Mouse (Mus musculus) limb, embryonic 10.5 days (tissue): ENCODE data around the gene Mtfp1. TPM values are rescaled to one million over a fixed set of nuclear protein-coding genes. Genes with fewer than 3 reads are reported as not detected.
A peak's percentile ranks its signal among the peaks of the same experiment; 100 is the strongest.
"Not testable (repeated sequence)": the region's sequence is repeated elsewhere in the genome, so short reads cannot be mapped to it uniquely, and the experiment has no call there.

ENCODE experiments used
- DNase-seq: peaks from one replicate; pipeline ENCODE4 v3.0.0-alpha.2; 2017; ENCODE audit warnings: low spot score
- H3K27ac ChIP-seq: fragments of 300-500 bp; sonication (generic); 2 replicates; pipeline ENCODE4 v1.5.1; 2016; ENCODE audit warnings: mild to moderate bottlenecking
- H3K27me3 ChIP-seq: fragments of 300-500 bp; sonication (generic); 2 replicates; pipeline ENCODE4 v1.6.1; 2016; ENCODE audit warnings: low read depth, mild to moderate bottlenecking; ENCODE audit not compliant: poor library complexity, severe bottlenecking
- H3K36me3 ChIP-seq: fragments of 300-500 bp; sonication (generic); 2 replicates; pipeline ENCODE4 v1.6.1; 2016; ENCODE audit warnings: mild to moderate bottlenecking, moderate library complexity
- H3K4me1 ChIP-seq: fragments of 300-500 bp; sonication (generic); 2 replicates; pipeline ENCODE4 v1.6.1; 2016
- H3K4me3 ChIP-seq: fragments of 300-500 bp; sonication (generic); 2 replicates; pipeline ENCODE4 v1.5.1; 2016; ENCODE audit warnings: mild to moderate bottlenecking, moderate library complexity
- H3K9me3 ChIP-seq: fragments of 300-500 bp; sonication (generic); replicated peaks from 2 replicates; pipeline ENCODE4 v1.6.1; 2016; ENCODE audit warnings: mild to moderate bottlenecking
- WGBS: fragments of 180-500 bp; shearing (Covaris S2); methylation state at CpG from one replicate; pipeline ENCODE4 v1.1.7; 2016; 5-methylcytosine and 5-hydroxymethylcytosine counted together
- polyA plus RNA-seq: library from polyadenylated mRNA; unstranded; fragments of >200 nt; fragmentation: Nextera tagmentation; extraction: Ambion mirVana; gene quantifications from 2 replicates; pipeline ENCODE4 v1.2.1, GENCODE M21; 2016

Mtfp1 gene
- polyA plus RNA-seq, 1 experiment from 2014 or later: 12.5 TPM

DNA sequence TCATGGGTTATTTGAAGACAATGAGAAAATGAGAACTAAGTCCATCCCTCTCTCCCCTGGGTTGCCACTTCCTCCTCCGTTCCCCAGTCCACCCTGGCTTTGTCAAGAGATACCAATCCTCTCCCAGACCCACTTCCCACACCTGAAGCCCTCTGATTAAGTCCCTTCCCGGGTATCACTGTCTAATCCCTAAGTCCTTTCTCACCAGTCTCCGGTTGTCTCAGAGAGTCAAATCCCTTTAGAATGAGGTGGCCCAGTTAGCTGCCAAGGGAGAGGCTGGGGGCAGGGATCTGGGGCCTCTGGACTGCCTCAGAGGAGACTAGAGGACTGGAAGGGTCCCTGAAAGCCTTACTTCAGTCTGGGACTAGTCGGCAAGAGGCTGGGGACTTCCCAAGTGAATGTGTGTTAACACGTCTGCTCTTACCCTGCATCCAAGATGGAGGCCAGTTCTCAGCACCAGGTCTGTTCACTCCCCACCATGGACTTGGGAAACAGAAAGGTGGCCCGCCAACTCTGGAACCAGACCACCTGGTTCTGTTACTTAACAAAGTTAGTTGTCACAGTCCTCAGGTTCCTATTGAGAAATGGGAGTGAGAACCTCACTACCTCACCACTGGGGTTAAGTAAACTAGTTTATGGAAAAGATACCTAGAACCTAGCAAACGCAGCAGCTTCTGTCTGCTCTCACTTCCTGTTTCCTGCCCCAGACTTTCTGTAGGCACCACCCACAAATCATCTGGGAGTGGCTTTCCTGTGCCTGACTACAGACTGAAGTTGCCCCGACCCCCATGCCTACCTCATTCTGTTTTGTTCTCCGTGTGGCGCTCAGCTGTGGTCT lies 27.7 kb upstream of the Mtfp1 start, which contains the start of gene Sec14l2:
Gene Sec14l2, minus strand, starts transcription at position 674 of the 838 bp plus-strand sequence.
- Histone ChIP-seq H3K9me3 (no peaks in the 10 kb centered on the region), H3K36me3 (no peaks in the 10 kb centered on the region), H3K27ac (no peak within 1 kb of the TSS), H3K27me3 (peaks cover 29% of the 10 kb centered on the region), H3K4me1 (peaks cover 10% of the 10 kb centered on the region), H3K4me3 (no peak within 1 kb of the TSS)
- 78% methylated on average over 10 of the region's 10 CpGs for WGBS
- DNase-seq: no peak

- WGBS: 84% methylated on average over 5 of the region's 5 CpGs
- Histone ChIP-seq H3K27me3 (peaks cover 37% of the 10 kb centered on the region), H3K4me1 (peaks cover 14% of the 10 kb centered on the region), H3K4me3 (no peak overlapping the region), H3K27ac (no peak overlapping the region), H3K9me3 (no peaks in the 10 kb centered on the region), H3K36me3 (no peaks in the 10 kb centered on the region)
- no peak for DNase-seq
Observed at GRCm38 (mm10) chr11:4122226-4122625, 27.0 kb upstream of the Mtfp1 start.

DNA sequence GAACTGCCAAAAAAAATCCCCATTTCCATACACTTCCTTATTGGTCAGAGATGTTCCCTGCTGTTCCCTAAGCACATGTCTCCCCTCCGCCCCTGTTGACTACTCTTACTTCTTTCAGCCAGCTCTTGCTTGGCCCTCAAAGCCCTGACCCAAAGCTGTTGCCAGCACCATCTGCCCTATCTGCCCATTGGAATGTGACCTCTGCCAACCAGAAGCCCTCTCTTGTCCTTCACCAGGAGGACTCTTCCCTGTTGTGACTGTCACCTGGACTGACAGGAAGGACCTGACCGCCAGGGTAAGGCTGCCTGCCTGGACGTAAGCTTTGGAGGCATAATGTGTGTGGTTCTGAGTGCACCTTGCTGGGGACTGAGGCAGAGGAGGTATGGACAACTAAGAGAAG lies 26.4 kb upstream of the Mtfp1 start:
- 86% methylated on average over 3 of the region's 3 CpGs for WGBS
- Histone ChIP-seq H3K36me3 (no peaks in the 10 kb centered on the region), H3K4me1 (peaks cover 14% of the 10 kb centered on the region), H3K9me3 (no peaks in the 10 kb centered on the region), H3K27me3 (peaks cover 42% of the 10 kb centered on the region), H3K27ac (no peak overlapping the region), H3K4me3 (no peak overlapping the region)
- no peak for DNase-seq

GRCm38 (mm10) chr11:4119635-4120034 lies 24.4 kb upstream of the Mtfp1 start:
- 83% methylated on average over 5 of the region's 5 CpGs for WGBS

DNA sequence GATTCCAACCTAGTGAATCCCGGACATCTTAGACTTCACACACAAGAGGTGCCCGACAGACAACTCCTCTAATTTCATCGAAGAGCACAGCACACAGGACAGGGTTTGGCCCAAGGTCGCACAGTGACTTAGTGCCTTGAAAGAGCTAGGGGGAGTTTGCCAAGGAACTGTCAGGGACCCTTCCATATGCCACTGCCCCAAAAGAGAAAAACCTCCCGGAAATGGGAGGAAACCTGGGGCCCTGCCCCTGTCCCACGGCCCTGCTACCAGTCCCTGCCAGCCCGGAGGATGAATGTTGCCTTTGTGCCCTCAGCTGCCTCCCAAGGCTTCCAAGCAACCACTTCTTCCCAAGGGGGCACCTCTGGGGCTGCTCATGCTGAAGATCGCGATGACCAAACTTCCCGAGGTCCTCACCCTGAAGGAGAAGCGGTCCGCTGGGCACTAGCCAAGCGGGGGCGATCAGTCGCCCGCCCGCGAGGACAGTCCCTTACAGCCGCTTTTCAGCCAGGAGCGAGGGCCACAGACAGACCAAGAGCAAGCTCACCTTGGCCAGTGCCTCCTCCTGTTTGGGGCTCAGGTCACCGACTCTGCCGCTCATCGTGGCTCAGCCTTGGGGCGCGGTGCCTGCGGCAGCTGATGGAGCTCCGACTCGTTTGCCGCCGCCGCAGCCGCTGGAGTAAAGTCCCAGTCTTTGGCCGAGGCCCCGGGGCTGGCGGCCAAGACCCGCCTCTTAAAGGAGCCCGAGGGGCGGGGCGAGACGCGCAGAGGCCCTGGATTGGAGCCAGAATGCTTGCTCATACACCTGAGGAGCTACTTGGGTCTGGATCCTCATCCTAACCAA lies 23.1 kb upstream of the Mtfp1 start:
- Histone ChIP-seq H3K27me3 (peaks cover 47% of the 10 kb centered on the region), H3K9me3 (no peaks in the 10 kb centered on the region), H3K27ac (peak overlapping the region; percentile 66), H3K36me3 (no peaks in the 10 kb centered on the region), H3K4me1 (peaks cover 14% of the 10 kb centered on the region), H3K4me3 (peak overlapping the region; percentile 62)
- WGBS: 3% methylated on average over 41 of the region's 41 CpGs
- peak; percentile 79 for DNase-seq

More at GRCm38 (mm10) chr11:4119635-4120034, 24.4 kb upstream of the Mtfp1 start:
- H3K4me1 ChIP-seq: peaks cover 14% of the 10 kb centered on the region
- no peaks in the 10 kb centered on the region for H3K9me3 ChIP-seq
- H3K27me3 ChIP-seq: peaks cover 47% of the 10 kb centered on the region
- H3K36me3 ChIP-seq: no peaks in the 10 kb centered on the region
- no peak for DNase-seq
- no peak overlapping the region for H3K4me3 ChIP-seq
- no peak overlapping the region for H3K27ac ChIP-seq

DNA sequence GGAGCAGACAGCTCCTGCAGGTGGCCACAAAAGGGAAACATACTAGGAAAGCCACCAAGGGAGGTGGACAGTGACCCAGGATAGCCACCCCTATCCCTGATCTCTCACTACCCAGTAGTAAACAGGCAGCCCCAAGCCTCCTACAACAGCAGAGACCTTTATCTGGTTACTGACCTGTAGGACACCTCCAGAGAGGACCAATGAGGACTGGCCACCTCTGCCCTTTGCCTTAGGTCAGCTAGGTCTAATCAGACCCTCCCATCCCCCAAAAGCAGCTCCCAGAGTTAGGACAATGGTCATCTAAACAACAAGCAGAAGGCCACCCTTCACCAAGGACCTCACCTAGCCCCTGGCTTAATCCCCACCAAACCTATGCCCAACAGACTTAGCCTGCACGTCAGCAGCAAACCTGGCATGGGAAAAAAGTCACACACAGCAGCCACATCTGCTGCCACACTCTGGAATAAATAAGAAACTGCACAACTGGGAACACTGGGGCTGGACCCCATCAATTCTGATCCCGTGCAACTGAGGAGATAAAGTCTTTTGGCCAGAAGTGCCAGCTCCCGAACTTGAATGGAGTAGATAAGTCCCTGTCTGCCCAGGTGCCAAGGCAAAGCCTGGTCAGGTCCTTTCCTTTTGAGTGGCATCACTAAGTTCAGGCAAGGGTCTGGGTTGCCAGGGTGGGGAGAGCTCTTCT lies 22.3 kb upstream of the Mtfp1 start:
- Histone ChIP-seq H3K36me3 (no peaks in the 10 kb centered on the region), H3K27ac (no peak overlapping the region), H3K4me1 (peaks cover 14% of the 10 kb centered on the region), H3K9me3 (no peaks in the 10 kb centered on the region), H3K27me3 (peaks cover 47% of the 10 kb centered on the region), H3K4me3 (peak overlapping the region; percentile 62)
- DNase-seq: no peak
- WGBS: 41% methylated on average over 3 of the region's 3 CpGs

GRCm38 (mm10) chr11:4116458-4117141 lies 21.4 kb upstream of the Mtfp1 start:
- Histone ChIP-seq H3K4me1 (peaks cover 14% of the 10 kb centered on the region), H3K27ac (no peak overlapping the region), H3K4me3 (no peak overlapping the region), H3K36me3 (no peaks in the 10 kb centered on the region), H3K27me3 (peaks cover 47% of the 10 kb centered on the region), H3K9me3 (no peaks in the 10 kb centered on the region)
- 66% methylated on average over 11 of the region's 11 CpGs for WGBS
- DNase-seq: no peak

DNA sequence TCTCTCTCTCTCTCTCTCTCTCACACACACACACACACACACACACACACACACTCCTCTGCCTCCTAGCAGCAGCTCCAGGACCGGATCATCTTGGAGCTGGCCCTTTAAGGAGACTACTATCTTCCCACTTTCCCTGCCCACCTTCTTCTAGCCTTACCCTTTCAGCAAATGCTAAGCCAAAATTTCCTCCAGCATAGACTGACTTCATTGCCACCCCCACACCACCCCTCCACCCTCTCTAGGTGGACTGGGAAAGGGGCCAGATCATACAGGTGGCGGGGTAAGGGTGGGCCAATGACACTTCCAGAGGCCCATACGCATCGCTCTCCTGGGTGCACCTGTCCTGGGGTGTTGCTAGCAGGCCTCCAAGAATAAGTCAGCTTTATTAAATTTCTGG lies 20.2 kb upstream of the Mtfp1 start:
- 88% methylated on average over 4 of the region's 4 CpGs for WGBS
- Histone ChIP-seq H3K36me3 (no peaks in the 10 kb centered on the region), H3K27me3 (peaks cover 41% of the 10 kb centered on the region), H3K4me1 (peaks cover 14% of the 10 kb centered on the region), H3K9me3 (no peaks in the 10 kb centered on the region), H3K27ac (no peak overlapping the region), H3K4me3 (no peak overlapping the region)
- DNase-seq: no peak

DNA sequence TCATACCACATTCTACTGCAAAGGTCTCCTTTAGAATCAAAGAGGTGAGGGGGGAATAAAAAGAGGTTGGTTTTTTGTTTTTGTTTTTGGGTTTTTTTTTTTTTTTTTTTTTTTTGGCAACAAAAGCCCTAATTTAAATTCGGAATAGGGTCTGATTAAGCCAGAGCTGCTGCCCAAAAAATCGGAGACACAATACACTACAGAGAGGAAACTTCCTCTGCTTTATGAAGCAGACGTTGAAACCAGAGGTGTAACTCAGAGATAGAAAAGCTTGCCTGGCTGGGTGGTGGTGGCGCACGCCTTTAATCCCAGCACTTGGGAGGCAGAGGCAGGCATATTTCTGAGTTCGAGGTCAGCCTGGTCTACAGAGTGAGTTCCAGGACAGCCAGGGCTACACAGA lies 19.3 kb upstream of the Mtfp1 start:
- not testable (repeated sequence) for H3K4me3 ChIP-seq, DNase-seq, H3K27ac ChIP-seq, H3K36me3 ChIP-seq, H3K9me3 ChIP-seq
- Histone ChIP-seq H3K4me1 (peaks cover 14% of the 10 kb centered on the region), H3K27me3 (peaks cover 32% of the 10 kb centered on the region)
- WGBS: 88% methylated on average over 6 of the region's 6 CpGs

- 86% methylated on average over 6 of the region's 6 CpGs for WGBS
- no peak for DNase-seq
- Histone ChIP-seq H3K4me1 (peaks cover 16% of the 10 kb centered on the region), H3K9me3 (no peaks in the 10 kb centered on the region), H3K27ac (no peak overlapping the region), H3K36me3 (no peaks in the 10 kb centered on the region), H3K27me3 (peaks cover 27% of the 10 kb centered on the region), H3K4me3 (no peak overlapping the region)
Observed at GRCm38 (mm10) chr11:4113970-4114369, 18.7 kb upstream of the Mtfp1 start.

DNA sequence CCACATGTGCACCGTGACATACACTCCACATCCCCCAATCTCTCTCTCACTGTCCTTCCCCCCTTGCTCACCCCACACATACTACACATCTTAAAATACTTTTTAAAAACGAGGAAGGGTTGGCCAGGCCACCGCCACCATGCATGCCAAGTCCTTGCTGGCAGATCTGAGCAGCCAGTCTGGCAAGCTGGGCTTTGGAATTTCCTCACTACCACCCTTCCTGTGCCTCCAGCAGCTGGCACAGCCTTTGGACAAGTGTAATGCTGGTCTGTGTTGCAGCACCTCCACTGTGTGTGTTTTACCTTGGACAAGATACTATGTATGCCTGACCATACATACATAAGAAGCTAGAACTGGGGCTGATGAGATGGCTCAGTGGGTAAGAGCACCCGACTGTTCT lies 18.3 kb upstream of the Mtfp1 start:
- Histone ChIP-seq H3K9me3 (no peaks in the 10 kb centered on the region), H3K36me3 (no peaks in the 10 kb centered on the region), H3K27me3 (peaks cover 23% of the 10 kb centered on the region), H3K4me1 (peaks cover 13% of the 10 kb centered on the region), H3K4me3 (no peak overlapping the region), H3K27ac (no peak overlapping the region)
- WGBS: 86% methylated on average over 4 of the region's 4 CpGs
- no peak for DNase-seq

DNA sequence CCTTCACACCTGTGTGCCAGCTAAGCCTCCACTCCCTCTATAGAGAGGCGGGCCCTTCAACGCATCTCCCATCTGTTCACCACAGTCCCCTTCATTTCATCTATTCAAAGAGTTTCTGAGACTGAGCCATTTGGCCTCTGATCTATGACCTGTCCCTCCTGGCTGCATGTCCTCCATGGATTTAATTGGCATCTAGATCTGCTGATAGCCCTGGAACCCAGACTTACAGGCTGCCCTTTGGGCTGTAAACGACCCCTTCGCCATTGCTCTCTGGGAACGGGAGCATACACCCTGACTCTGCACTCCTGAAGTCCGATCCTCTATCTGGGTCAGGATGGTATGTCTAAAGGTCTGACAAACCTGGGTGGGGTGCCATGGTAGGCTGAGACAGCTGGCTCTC lies 17.6 kb upstream of the Mtfp1 start:
- H3K4me3 ChIP-seq: no peak overlapping the region
- peaks cover 16% of the 10 kb centered on the region for H3K27me3 ChIP-seq
- DNase-seq: no peak
- H3K36me3 ChIP-seq: no peaks in the 10 kb centered on the region
- no peaks in the 10 kb centered on the region for H3K9me3 ChIP-seq
- no peak overlapping the region for H3K27ac ChIP-seq
- WGBS: 68% methylated on average over 6 of the region's 6 CpGs
- peaks cover 7% of the 10 kb centered on the region for H3K4me1 ChIP-seq
